Mouse (Mus musculus): Measurements from ENCODE around the gene Dao. TPM values are rescaled to one million over a fixed set of nuclear protein-coding genes. Genes with fewer than 3 reads are reported as not detected.

Dao gene
- polyA plus RNA-seq, 1 experiment from 2014 or later: not detected

GRCm38 (mm10) chr5:114057129-114057731 is 53.7 kb downstream of the Dao start:
- ATAC-seq (replicated peaks): no peak; the same call in 1 of the 2 replicates
- WGBS: 76% methylated on average over 9 of the region's 9 CpGs
- Histone ChIP-seq H3K27me3 (no peaks in the 10 kb centered on the region), H3K9ac (replicated peaks) (no peak overlapping the region), H3K4me1 (peaks cover under 1% of the 10 kb centered on the region; the same call in 1 of the 2 replicates), H3K27ac (replicated peaks) (0 out of 2 replicates have a peak overlapping the region, but pooled peaks have one; percentile 32), H3K9me3 (no peaks in the 10 kb centered on the region), H3K4me2 (replicated peaks) (no peak overlapping the region), H3K4me3 (no peak overlapping the region), H3K36me3 (peaks cover 36% of the 10 kb centered on the region)

- Histone ChIP-seq H3K4me3 (no peak overlapping the region), H3K36me3 (peaks cover 27% of the 10 kb centered on the region), H3K27me3 (no peaks in the 10 kb centered on the region), H3K4me1 (no peaks in the 10 kb centered on the region), H3K9me3 (no peaks in the 10 kb centered on the region), H3K27ac (replicated peaks) (no peak overlapping the region), H3K4me2 (replicated peaks) (no peak overlapping the region), H3K9ac (replicated peaks) (no peak overlapping the region)
- WGBS: 68% methylated on average over 7 of the region's 7 CpGs
- ATAC-seq (replicated peaks): no peak
Observed at GRCm38 (mm10) chr5:114061675-114062074, 58.2 kb downstream of the Dao start.

GRCm38 (mm10) chr5:114063958-114064357 is 60.5 kb downstream of the Dao start:
- 50% methylated on average over 4 of the region's 4 CpGs for WGBS
- Histone ChIP-seq H3K4me3 (no peak overlapping the region), H3K9me3 (no peaks in the 10 kb centered on the region), H3K4me1 (no peaks in the 10 kb centered on the region), H3K27me3 (no peaks in the 10 kb centered on the region), H3K4me2 (replicated peaks) (no peak overlapping the region), H3K9ac (replicated peaks) (no peak overlapping the region), H3K27ac (replicated peaks) (no peak overlapping the region), H3K36me3 (peaks cover 17% of the 10 kb centered on the region)
- peak; percentile 32; the same call in 1 of the 2 replicates for ATAC-seq (replicated peaks)

GRCm38 (mm10) chr5:114065161-114065560 is 61.7 kb downstream of the Dao start, which contains the start of gene Usp30:
Usp30 (plus strand) TSS chr5:114065461.
- no peaks in the 10 kb centered on the region for H3K4me1 ChIP-seq
- no peak within 1 kb of the TSS for H3K4me3 ChIP-seq
- no peaks in the 10 kb centered on the region for H3K9me3 ChIP-seq
- H3K4me2 ChIP-seq (replicated peaks): no peak within 1 kb of the TSS
- no peaks in the 10 kb centered on the region for H3K27me3 ChIP-seq
- peaks cover 16% of the 10 kb centered on the region for H3K36me3 ChIP-seq
- no peak for ATAC-seq (replicated peaks)
- H3K27ac ChIP-seq (replicated peaks): no peak within 1 kb of the TSS
- no peak within 1 kb of the TSS for H3K9ac ChIP-seq (replicated peaks)
- WGBS: 94% methylated on average over 6 of the region's 6 CpGs

GRCm38 (mm10) chr5:114066601-114067000 is 63.1 kb downstream of the Dao start:
- ATAC-seq (replicated peaks): no peak
- 54% methylated on average over 6 of the region's 6 CpGs for WGBS
- no peaks in the 10 kb centered on the region for H3K4me1 ChIP-seq
- no peak overlapping the region for H3K4me2 ChIP-seq (replicated peaks)
- no peaks in the 10 kb centered on the region for H3K27me3 ChIP-seq
- no peaks in the 10 kb centered on the region for H3K9me3 ChIP-seq
- H3K4me3 ChIP-seq: no peak overlapping the region
- H3K27ac ChIP-seq (replicated peaks): no peak overlapping the region
- peaks cover 16% of the 10 kb centered on the region for H3K36me3 ChIP-seq
- no peak overlapping the region for H3K9ac ChIP-seq (replicated peaks)

GRCm38 (mm10) chr5:114067543-114067942 is 64.0 kb downstream of the Dao start:
- H3K4me2 ChIP-seq (replicated peaks): no peak overlapping the region
- H3K9me3 ChIP-seq: no peaks in the 10 kb centered on the region
- H3K27me3 ChIP-seq: no peaks in the 10 kb centered on the region
- 82% methylated on average over 9 of the region's 9 CpGs for WGBS
- no peak for ATAC-seq (replicated peaks)
- no peak overlapping the region for H3K9ac ChIP-seq (replicated peaks)
- no peak overlapping the region for H3K27ac ChIP-seq (replicated peaks)
- no peaks in the 10 kb centered on the region for H3K4me1 ChIP-seq
- H3K36me3 ChIP-seq: peaks cover 14% of the 10 kb centered on the region
- no peak overlapping the region for H3K4me3 ChIP-seq

GRCm38 (mm10) chr5:114067982-114068381 is 64.5 kb downstream of the Dao start:
- ATAC-seq (replicated peaks): no peak
- Histone ChIP-seq H3K4me1 (no peaks in the 10 kb centered on the region), H3K9ac (replicated peaks) (no peak overlapping the region), H3K27me3 (no peaks in the 10 kb centered on the region), H3K4me2 (replicated peaks) (no peak overlapping the region), H3K36me3 (peaks cover 10% of the 10 kb centered on the region), H3K27ac (replicated peaks) (no peak overlapping the region), H3K4me3 (no peak overlapping the region), H3K9me3 (no peaks in the 10 kb centered on the region)
- 82% methylated on average over 9 of the region's 9 CpGs for WGBS

GRCm38 (mm10) chr5:114070858-114071257 is 67.4 kb downstream of the Dao start:
- H3K9ac ChIP-seq (replicated peaks): no peak overlapping the region
- no peaks in the 10 kb centered on the region for H3K4me1 ChIP-seq
- 93% methylated on average over 4 of the region's 4 CpGs for WGBS
- H3K27me3 ChIP-seq: no peaks in the 10 kb centered on the region
- H3K4me2 ChIP-seq (replicated peaks): no peak overlapping the region
- no peaks in the 10 kb centered on the region for H3K36me3 ChIP-seq
- no peaks in the 10 kb centered on the region for H3K9me3 ChIP-seq
- ATAC-seq (replicated peaks): no peak
- H3K4me3 ChIP-seq: no peak overlapping the region
- H3K27ac ChIP-seq (replicated peaks): no peak overlapping the region

- H3K27me3 ChIP-seq: no peaks in the 10 kb centered on the region
- H3K4me2 ChIP-seq (replicated peaks): no peak overlapping the region
- H3K4me3 ChIP-seq: no peak overlapping the region
- H3K9ac ChIP-seq (replicated peaks): no peak overlapping the region
- 0 out of 2 replicates have a peak, but pooled peaks cover 1% of the 10 kb centered on the region for H3K4me1 ChIP-seq
- ATAC-seq (replicated peaks): no peak
- WGBS: 49% methylated on average over 2 of the region's 2 CpGs
- no peaks in the 10 kb centered on the region for H3K9me3 ChIP-seq
- no peak overlapping the region for H3K27ac ChIP-seq (replicated peaks)
- H3K36me3 ChIP-seq: no peaks in the 10 kb centered on the region
Observed at GRCm38 (mm10) chr5:114072262-114072661, 68.8 kb downstream of the Dao start.

Other genes starting within 250 kb of the Dao start
- gene Sart3, start 231.2 kb upstream of the Dao start, polyA plus RNA-seq (2015; fragmentation: Nextera tagmentation; extraction: Ambion mirVana): 57.6 and 58.7 TPM in 2 replicates
- gene Iscu, start 231.0 kb upstream of the Dao start, polyA plus RNA-seq (2015; fragmentation: Nextera tagmentation; extraction: Ambion mirVana): 87.4 and 94.1 TPM in 2 replicates
- 4.9 and 5.1 TPM in 2 replicates for gene Tmem119, start 203.2 kb upstream of the Dao start, polyA plus RNA-seq (2015; fragmentation: Nextera tagmentation; extraction: Ambion mirVana)
- gene Selplg, start 171.1 kb upstream of the Dao start, polyA plus RNA-seq (2015; fragmentation: Nextera tagmentation; extraction: Ambion mirVana): 1.8 TPM in 2 replicates
- gene Coro1c, start 94.9 kb upstream of the Dao start, polyA plus RNA-seq (2015; fragmentation: Nextera tagmentation; extraction: Ambion mirVana): 221 and 224 TPM in 2 replicates
- gene Ssh1, start 9.8 kb upstream of the Dao start, polyA plus RNA-seq (2015; fragmentation: Nextera tagmentation; extraction: Ambion mirVana): 12.8 and 13.8 TPM in 2 replicates
- gene Usp30, start 61.8 kb downstream of the Dao start, polyA plus RNA-seq (2015; fragmentation: Nextera tagmentation; extraction: Ambion mirVana): 18.4 and 20.4 TPM in 2 replicates
- 81.8 and 87.2 TPM in 2 replicates for gene Svop, start 87.9 kb downstream of the Dao start, polyA plus RNA-seq (2015; fragmentation: Nextera tagmentation; extraction: Ambion mirVana)
- 6.2 and 7.3 TPM in 2 replicates for gene Alkbh2, start 124.5 kb downstream of the Dao start, polyA plus RNA-seq (2015; fragmentation: Nextera tagmentation; extraction: Ambion mirVana)
- 22.7 and 25.8 TPM in 2 replicates for gene Ung, start 126.7 kb downstream of the Dao start, polyA plus RNA-seq (2015; fragmentation: Nextera tagmentation; extraction: Ambion mirVana)
- 1.6 and 3.0 TPM in 2 replicates for gene Acacb, start 142.8 kb downstream of the Dao start, polyA plus RNA-seq (2015; fragmentation: Nextera tagmentation; extraction: Ambion mirVana)

Data from forebrain, embryonic 15.5 days (tissue).